Mouse (Mus musculus) MEL (cell line): Measurements from ENCODE around the gene Ano10.

Experiments used
- CTCF ChIP-seq, 3 experiments: IDR thresholded peaks in 2 of 3; conservative IDR thresholded peaks in 1 of 3; 2 replicates each; pipeline ENCODE4 v1.5.1; 2011 to 2012; ENCODE audit warnings: low read length in 3 of 3, low read depth in 2 of 3, mild to moderate bottlenecking in 2 of 3, improper control_type of control experiment in 1 of 3, inconsistent platforms in 1 of 3, mixed read lengths in 1 of 3, moderate library complexity in 1 of 3; ENCODE audit not compliant: control insufficient read depth in 1 of 3, insufficient read depth in 1 of 3, poor library complexity in 1 of 3, severe bottlenecking in 1 of 3
- EP300 ChIP-seq, 2 experiments: IDR thresholded peaks; 2 replicates each; pipeline ENCODE4 v1.6.1; 2011; ENCODE audit warnings: improper control_type of control experiment in 2 of 2, low read length in 2 of 2, low read depth in 1 of 2, mild to moderate bottlenecking in 1 of 2
- POLR2A ChIP-seq, 2 experiments: IDR thresholded peaks; 2 replicates each; pipeline ENCODE4 v1.6.1; 2011 to 2012; ENCODE audit warnings: low read length in 2 of 2, mild to moderate bottlenecking in 2 of 2, control low read depth in 1 of 2, improper control_type of control experiment in 1 of 2, low read depth in 1 of 2, moderate library complexity in 1 of 2; ENCODE audit not compliant: control insufficient read depth in 1 of 2, insufficient read depth in 1 of 2, poor library complexity in 1 of 2
- POLR2AphosphoS2 ChIP-seq: IDR thresholded peaks from 2 replicates; pipeline ENCODE4 v1.6.1; 2011; ENCODE audit warnings: low read length, improper control_type of control experiment

GRCm38 (mm10) chr9:122293865-122294241, 370 bp downstream of the Ano10 start:
- TF ChIP-seq CTCF (IDR thresholded peaks at IDR 0.05 in 2 of 3, conservative IDR thresholded peaks at IDR 0.05 in 1 of 3; ENCODE audit: control insufficient read depth in 1 of 3, insufficient read depth in 1 of 3, low read depth in 2 of 3, low read length in 3 of 3, poor library complexity in 1 of 3, severe bottlenecking in 1 of 3) (no peak), EP300 (IDR thresholded peaks at IDR 0.05; ENCODE audit: low read depth in 1 of 2, low read length in 2 of 2) (no peak), POLR2AphosphoS2 (no peak), POLR2A (IDR thresholded peaks at IDR 0.05; ENCODE audit: control insufficient read depth in 1 of 2, insufficient read depth in 1 of 2, low read depth in 1 of 2, low read length in 2 of 2, poor library complexity in 1 of 2) (no peak)
